Mouse (Mus musculus): ENCODE results near the gene Mrpl16.

GRCm38 (mm10) chr19:11793741-11794359 lies 23.7 kb downstream of the Mrpl16 start:
- TF ChIP-seq CTCF (IDR thresholded peaks at IDR 0.05; ENCODE audit: low read depth) (no peak), EP300 (optimal IDR thresholded peaks at IDR 0.05) (no peak)

All from stomach, postnatal 0 days (tissue).